Mouse (Mus musculus) hindbrain, embryonic 15.5 days (tissue): ENCODE measurements around the gene Plxnb2. TPM values are rescaled to one million over a fixed set of nuclear protein-coding genes. Genes with fewer than 3 reads are reported as not detected.

Experiments
- ATAC-seq: fragments of 200-750 bp; cut with Nextera tagmentation; 2 replicates; pipeline ENCODE4 v1.8.0; 2017; ENCODE audit warnings: low read depth, moderate number of reproducible peaks, moderate TSS enrichment; ENCODE audit not compliant: low FRiP score
- H3K27ac ChIP-seq: fragments of 300-500 bp; sonication (generic); replicated peaks from 2 replicates; pipeline ENCODE4 v1.5.1; 2015; ENCODE audit warnings: mild to moderate bottlenecking, inconsistent platforms
- H3K27me3 ChIP-seq: fragments of 300-500 bp; sonication (generic); 2 replicates; pipeline ENCODE4 v1.6.1; 2015; ENCODE audit warnings: control low read depth, inconsistent platforms
- H3K36me3 ChIP-seq: fragments of 300-500 bp; sonication (generic); 2 replicates; pipeline ENCODE4 v1.6.1; 2015; ENCODE audit warnings: control low read depth, inconsistent platforms
- H3K4me1 ChIP-seq: fragments of 300-500 bp; sonication (generic); replicated peaks from 2 replicates; pipeline ENCODE4 v1.6.1; 2015; ENCODE audit warnings: control low read depth, inconsistent platforms
- H3K4me2 ChIP-seq: fragments of 300-500 bp; sonication (generic); 2 replicates; pipeline ENCODE4 v1.6.1; 2015; ENCODE audit warnings: moderate library complexity, mild to moderate bottlenecking, inconsistent platforms
- H3K4me3 ChIP-seq: fragments of 300-500 bp; sonication (generic); 2 replicates; pipeline ENCODE4 v1.5.1; 2015; ENCODE audit warnings: mild to moderate bottlenecking, inconsistent platforms
- H3K9ac ChIP-seq: fragments of 300-500 bp; sonication (generic); 2 replicates; pipeline ENCODE4 v1.6.1; 2015; ENCODE audit warnings: inconsistent platforms
- H3K9me3 ChIP-seq: fragments of 300-500 bp; sonication (generic); 2 replicates; pipeline ENCODE4 v1.6.1; 2016; ENCODE audit warnings: control low read depth, inconsistent platforms
- WGBS: fragments of 180-500 bp; shearing (Covaris S2); methylation state at CpG from one replicate; pipeline ENCODE4 v1.1.7; 2015; 5-methylcytosine and 5-hydroxymethylcytosine counted together
- microRNA-seq: library from miRNA; unstranded; fragments of <30 nt; microRNA quantifications from one replicate; pipeline ENCODE4, GENCODE M21; 2016
- polyA plus RNA-seq: library from polyadenylated mRNA; unstranded; fragments of >200 nt; fragmentation: Nextera tagmentation; extraction: Ambion mirVana; gene quantifications from 2 replicates; pipeline ENCODE4 v1.2.1, GENCODE M21; 2015

Gene Plxnb2
- polyA plus RNA-seq, 1 experiment from 2014 or later, result 105 TPM

DNA sequence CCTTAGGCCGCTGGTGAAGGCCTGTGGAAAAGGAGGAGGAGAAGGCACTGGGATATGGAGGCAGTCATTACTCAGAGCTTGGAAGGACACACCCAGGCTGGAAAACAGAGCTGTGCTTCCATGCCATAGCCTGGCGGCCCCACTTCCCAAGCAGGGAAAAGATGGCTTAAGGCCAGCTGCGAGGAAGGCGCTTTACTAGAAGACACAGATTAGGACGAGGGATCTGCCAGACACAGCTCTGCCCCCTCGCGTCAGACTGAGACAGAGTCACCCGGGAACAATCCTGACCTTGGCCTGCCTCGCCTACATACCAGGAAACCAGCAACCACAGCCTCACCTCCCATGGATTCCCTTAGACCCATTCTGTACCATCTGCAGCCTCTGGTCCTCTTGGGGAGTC lies 70.4 kb downstream of the Plxnb2 start:
- 86% methylated on average over 9 of the region's 9 CpGs for WGBS
- H3K36me3 ChIP-seq, result peaks cover 87% of the 10 kb centered on the region
- H3K27ac ChIP-seq, result no peak overlapping the region
- no peak overlapping the region for H3K4me3 ChIP-seq
- H3K27me3 ChIP-seq, result no peaks in the 10 kb centered on the region
- no peaks in the 10 kb centered on the region for H3K9me3 ChIP-seq
- ATAC-seq, result no peak
- no peaks in the 10 kb centered on the region for H3K4me1 ChIP-seq
- no peak overlapping the region for H3K9ac ChIP-seq
- no peak overlapping the region for H3K4me2 ChIP-seq

- H3K36me3 ChIP-seq, result peaks cover 85% of the 10 kb centered on the region
- no peaks in the 10 kb centered on the region for H3K4me1 ChIP-seq
- ATAC-seq, result no peak
- 93% methylated on average over 1 of the region's 1 CpGs for WGBS
- H3K9me3 ChIP-seq, result no peaks in the 10 kb centered on the region
- H3K4me3 ChIP-seq, result no peak overlapping the region
- no peak overlapping the region for H3K9ac ChIP-seq
- no peaks in the 10 kb centered on the region for H3K27me3 ChIP-seq
- no peak overlapping the region for H3K27ac ChIP-seq
- H3K4me2 ChIP-seq, result no peak overlapping the region
Observed at GRCm38 (mm10) chr15:89106976-89107375, 73.6 kb downstream of the Plxnb2 start.

GRCm38 (mm10) chr15:89106073-89106472 lies 74.5 kb downstream of the Plxnb2 start:
- Histone ChIP-seq H3K9ac (no peak overlapping the region), H3K4me3 (no peak overlapping the region), H3K27ac (no peak overlapping the region), H3K4me1 (no peaks in the 10 kb centered on the region), H3K9me3 (no peaks in the 10 kb centered on the region), H3K36me3 (peaks cover 87% of the 10 kb centered on the region), H3K27me3 (no peaks in the 10 kb centered on the region), H3K4me2 (no peak overlapping the region)
- WGBS, result 90% methylated on average over 13 of the region's 13 CpGs
- ATAC-seq, result no peak

Small RNAs within 50 kb of the gene (microRNA-seq; reads per million reads assigned to microRNA genes)
- gene Mir6958 (7.0 reads per million, percentile 25 among the genes with 10 or more reads in this experiment), gene Mir7118 (1.1 reads per million)

Other genes with a start within 250 kb of the Plxnb2 start
- gene Ttll8, start 226.4 kb downstream of the Plxnb2 start, polyA plus RNA-seq, result 0.08 and 0.14 TPM in 2 replicates
- gene Mlc1, start 201.8 kb downstream of the Plxnb2 start, polyA plus RNA-seq, result 26.5 and 31.0 TPM in 2 replicates
- not detected in 2 replicates for gene Mov10l1, start 197.9 kb downstream of the Plxnb2 start, polyA plus RNA-seq
- 7.9 and 9.2 TPM in 2 replicates for gene Panx2, start 121.1 kb downstream of the Plxnb2 start, polyA plus RNA-seq
- gene Trabd, start 105.7 kb downstream of the Plxnb2 start, polyA plus RNA-seq, result 37.9 and 41.7 TPM in 2 replicates
- gene Selenoo, start 91.7 kb downstream of the Plxnb2 start, polyA plus RNA-seq, result 20.1 and 21.3 TPM in 2 replicates
- gene Tubgcp6, start 57.7 kb downstream of the Plxnb2 start, polyA plus RNA-seq, result 16.6 and 16.9 TPM in 2 replicates
- gene Hdac10, start 52.1 kb downstream of the Plxnb2 start, polyA plus RNA-seq, result 25.3 and 27.6 TPM in 2 replicates
- gene Mapk12, start 40.1 kb downstream of the Plxnb2 start, polyA plus RNA-seq, result 4.2 and 4.6 TPM in 2 replicates
- gene Mapk11, start 31.2 kb downstream of the Plxnb2 start, polyA plus RNA-seq, result 27.3 and 28.3 TPM in 2 replicates
- gene Dennd6b, start 15.7 kb upstream of the Plxnb2 start, polyA plus RNA-seq, result 80.4 and 93.7 TPM in 2 replicates
- gene Ppp6r2, start 30.8 kb upstream of the Plxnb2 start, polyA plus RNA-seq, result 71.3 and 73.4 TPM in 2 replicates
- gene Sbf1, start 134.5 kb upstream of the Plxnb2 start, polyA plus RNA-seq, result 96.8 and 102 TPM in 2 replicates
- not detected in 2 replicates for gene Adm2, start 141.9 kb upstream of the Plxnb2 start, polyA plus RNA-seq
- not detected in 2 replicates for gene Miox, start 153.6 kb upstream of the Plxnb2 start, polyA plus RNA-seq
- 33.2 and 38.6 TPM in 2 replicates for gene Lmf2, start 174.9 kb upstream of the Plxnb2 start, polyA plus RNA-seq
- 113 and 120 TPM in 2 replicates for gene Ncaph2, start 174.9 kb upstream of the Plxnb2 start, polyA plus RNA-seq
- gene Sco2, start 193.1 kb upstream of the Plxnb2 start, polyA plus RNA-seq, result 17.1 and 17.8 TPM in 2 replicates
- 1.8 and 2.6 TPM in 2 replicates for gene Tymp, start 196.3 kb upstream of the Plxnb2 start, polyA plus RNA-seq
- gene Odf3b, start 198.5 kb upstream of the Plxnb2 start, polyA plus RNA-seq, result 2.7 and 4.5 TPM in 2 replicates
- gene Klhdc7b, start 204.1 kb upstream of the Plxnb2 start, polyA plus RNA-seq, result 0.07 TPM in 1 of 2 replicates, not detected in the other
- gene Syce3, start 229.7 kb upstream of the Plxnb2 start, polyA plus RNA-seq, result not detected in 2 replicates
- 0.97 and 1.2 TPM in 2 replicates for gene Cpt1b, start 245.1 kb upstream of the Plxnb2 start, polyA plus RNA-seq
- 6.2 and 7.2 TPM in 2 replicates for gene C730034F03Rik, start 248.8 kb upstream of the Plxnb2 start, polyA plus RNA-seq
- gene Gm44502, start 248.9 kb upstream of the Plxnb2 start, polyA plus RNA-seq, result not detected in 2 replicates
- gene Chkb, start 249.1 kb upstream of the Plxnb2 start, polyA plus RNA-seq, result 89.8 and 91.9 TPM in 2 replicates